Mouse (Mus musculus) left cerebral cortex, postnatal 10 days (tissue): ENCODE data around the gene Nek2. TPM values are rescaled to one million over a fixed set of nuclear protein-coding genes. Genes with fewer than 3 reads are reported as not detected.

Experiments used
- DNase-seq, 2 experiments: peaks; one replicate each; pipeline ENCODE4 v3.0.0; 2021 to 2022; ENCODE audit warnings: low spot score in 2 of 2, mixed read lengths in 1 of 2; ENCODE audit errors: extremely low spot score in 1 of 2
- intact Hi-C: fragments of 180-260 bp; cut with DNase I; formaldehyde crosslinking; loops from one replicate; pipeline ENCODE4 v1.15.1; 2025
- total RNA-seq, 2 experiments: library from RNA; stranded (reverse); gene quantifications; 2 replicates each; pipeline ENCODE4 v1.2.3; 2021

The Nek2 gene
- total RNA-seq, 2 experiments from 2014 or later, result 3.6 TPM

DNA sequence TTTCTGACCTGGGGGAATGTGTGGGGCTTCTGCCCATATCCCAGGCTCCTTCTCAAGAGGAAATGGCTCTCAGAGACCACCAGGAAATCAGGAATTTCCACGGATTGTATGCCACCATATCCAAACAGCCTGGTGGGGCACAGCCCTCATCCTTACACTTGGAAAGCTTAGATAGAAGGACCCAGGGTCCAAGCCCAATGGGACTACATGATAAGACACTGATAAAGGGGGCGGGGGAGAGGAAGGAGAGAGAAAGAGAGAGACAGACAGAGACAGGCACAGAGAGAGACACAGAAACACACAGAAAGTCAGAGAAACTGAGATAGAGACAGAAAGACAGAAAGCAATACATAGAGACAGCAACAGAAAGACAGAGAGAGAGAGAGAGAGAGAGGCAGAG lies 60.4 kb downstream of the Nek2 start:
- intact Hi-C loops, result no loop called here
- no peak for DNase-seq

Other genes starting within 250 kb of the Nek2 start
- 1 to 10 TPM; 4.3 to 4.7 TPM for gene Dtl, start 245.9 kb upstream of the Nek2 start, total RNA-seq
- 10 to 100 TPM; 33.1 to 35.2 TPM for gene Ints7, start 245.8 kb upstream of the Nek2 start, total RNA-seq
- gene Lpgat1, start 103.6 kb upstream of the Nek2 start, total RNA-seq, result 100 to 1,000 TPM; 125 to 127 TPM
- 10 to 100 TPM; 26.8 to 29.0 TPM for gene Slc30a1, start 85.3 kb downstream of the Nek2 start, total RNA-seq
- under 1 TPM; 0.36 to 0.58 TPM for gene Rd3, start 155.9 kb downstream of the Nek2 start, total RNA-seq